Mouse (Mus musculus) erythroblast, embryonic 14.5 days (primary cell): ENCODE data around the gene Plekhg3.

Experiments
- GATA1 ChIP-seq: IDR thresholded peaks from 2 replicates; pipeline ENCODE4 v1.6.1; 2012; ENCODE audit warnings: low read length, inconsistent platforms, mixed read lengths
- TAL1 ChIP-seq: IDR thresholded peaks from 3 replicates; pipeline ENCODE4 v1.6.1; 2012; ENCODE audit warnings: low read length, inconsistent platforms, mixed read lengths

DNA sequence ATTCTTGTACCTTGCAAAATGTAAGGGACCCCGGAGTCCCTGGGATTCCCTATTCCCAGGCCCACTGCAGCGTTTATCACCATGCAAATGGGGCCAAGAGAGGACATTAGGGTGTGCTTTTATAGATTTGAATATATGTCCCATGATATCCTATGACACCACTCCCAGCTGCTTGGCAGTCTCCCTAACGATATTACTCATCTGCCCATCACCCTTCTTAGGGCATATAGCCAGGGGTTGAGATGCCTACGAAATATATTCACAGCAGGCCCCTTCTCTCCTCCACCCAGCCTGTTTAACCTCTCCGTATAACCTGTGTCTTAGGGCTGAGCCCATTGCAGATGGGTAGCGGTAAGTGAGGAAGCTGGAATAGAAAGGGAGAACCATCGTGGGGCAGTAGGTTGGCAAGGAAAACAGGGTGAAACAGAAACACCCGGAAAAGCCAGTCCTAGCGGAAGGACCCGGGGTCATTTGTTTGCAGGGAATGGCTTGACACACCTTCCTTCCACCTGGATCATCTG lies 10.1 kb downstream of the Plekhg3 start:
- TF ChIP-seq GATA1 (no peak), TAL1 (no peak)
